Mouse (Mus musculus) embryo, embryonic 11 days (tissue): ENCODE measurements around the gene Cela3a.
"Not testable (repeated sequence)": the region's sequence is repeated elsewhere in the genome, so short reads cannot be mapped to it uniquely, and the experiment has no call there.

Experiments used
- DNase-seq: peaks from one replicate; pipeline ENCODE4 v3.0.0-alpha.2; 2015

Gene Cela3a

DNA sequence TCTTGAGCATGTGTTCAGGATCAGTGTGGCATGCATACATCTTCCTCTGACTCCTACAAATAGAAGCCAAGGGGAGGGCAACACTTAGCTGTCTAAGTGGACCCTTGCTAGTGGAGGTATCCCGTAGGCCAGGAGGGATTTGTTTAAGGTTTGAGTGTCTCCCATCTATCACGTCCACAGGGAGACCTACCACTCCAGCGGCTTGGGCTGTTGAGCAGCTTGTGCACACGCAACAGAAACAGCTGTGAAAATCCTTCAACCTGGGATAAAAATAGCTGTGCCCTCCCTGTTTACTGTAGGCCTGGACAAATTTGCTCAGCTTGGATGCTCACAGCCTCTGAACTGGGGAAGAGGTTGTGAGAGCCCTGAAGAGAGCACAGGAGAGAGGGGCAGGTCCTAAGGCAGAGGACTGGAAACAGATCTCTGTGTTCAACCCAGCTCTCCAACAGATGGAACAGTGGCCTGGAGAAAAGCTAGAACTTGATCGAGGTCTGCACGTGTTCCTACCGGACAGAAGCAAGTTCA lies 2.7 kb upstream of the Cela3a start:
- not testable (repeated sequence) for DNase-seq

DNA sequence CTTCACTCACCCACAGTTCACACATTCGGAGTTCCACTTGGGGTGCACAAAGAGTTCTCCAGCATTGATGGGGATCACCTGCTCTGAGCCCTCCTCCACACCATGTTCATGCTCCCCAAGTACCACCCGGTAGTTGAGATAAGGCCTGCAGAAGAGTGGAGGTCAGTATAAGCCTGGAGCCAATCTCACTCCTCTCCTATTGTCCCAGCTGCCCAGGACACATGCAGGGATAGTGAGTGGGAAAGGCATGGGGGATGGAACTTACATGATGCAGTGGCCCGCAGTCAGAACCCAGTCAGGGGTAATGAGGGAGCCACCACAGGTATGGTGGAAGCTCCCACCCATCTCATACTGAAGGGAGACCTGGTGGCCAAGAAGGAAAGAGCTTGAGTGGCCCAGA lies 4.0 kb downstream of the Cela3a start:
- no peak for DNase-seq

DNA sequence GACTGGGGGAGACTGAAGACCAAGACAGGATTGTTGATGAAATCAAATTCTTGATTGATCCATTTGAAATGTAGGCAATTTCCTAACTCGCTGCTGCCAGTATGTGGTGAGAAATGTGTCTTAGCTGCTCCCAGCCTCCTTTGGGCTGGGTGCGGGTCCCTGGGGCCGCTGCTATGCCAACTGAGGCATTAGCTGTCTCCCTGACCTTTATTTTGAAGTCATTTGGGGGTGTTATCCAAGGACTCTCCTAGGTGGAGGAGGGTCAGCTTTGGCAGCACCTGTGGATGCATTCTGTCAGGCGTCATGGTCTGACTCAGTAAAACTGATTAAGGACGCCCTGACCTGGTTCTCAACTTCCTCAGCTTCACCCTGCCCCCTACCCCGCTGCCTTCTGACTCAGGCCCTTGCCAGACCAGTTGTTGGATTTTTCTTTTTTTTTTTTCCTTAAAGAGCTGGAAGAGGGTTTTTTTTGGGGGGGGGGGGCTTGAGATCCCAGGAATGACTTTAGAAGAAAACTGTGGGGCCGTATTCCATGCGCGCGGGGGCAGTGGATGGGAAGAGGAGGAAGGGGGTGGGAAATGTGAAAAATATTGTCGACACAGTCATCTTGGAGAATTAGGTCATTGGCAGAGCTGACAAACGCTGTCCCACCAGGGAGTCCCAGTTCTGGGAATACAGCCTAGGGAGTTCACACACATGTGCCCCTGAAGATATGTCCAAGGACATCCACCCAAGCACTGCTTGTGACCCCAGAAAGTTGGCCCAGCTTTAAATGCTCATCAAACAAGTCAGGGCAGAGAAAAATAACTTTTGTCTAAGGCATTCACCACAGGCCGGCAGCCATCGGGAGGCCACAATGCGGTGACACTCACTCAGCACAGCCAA lies 12.7 kb downstream of the Cela3a start:
- no peak for DNase-seq

DNA sequence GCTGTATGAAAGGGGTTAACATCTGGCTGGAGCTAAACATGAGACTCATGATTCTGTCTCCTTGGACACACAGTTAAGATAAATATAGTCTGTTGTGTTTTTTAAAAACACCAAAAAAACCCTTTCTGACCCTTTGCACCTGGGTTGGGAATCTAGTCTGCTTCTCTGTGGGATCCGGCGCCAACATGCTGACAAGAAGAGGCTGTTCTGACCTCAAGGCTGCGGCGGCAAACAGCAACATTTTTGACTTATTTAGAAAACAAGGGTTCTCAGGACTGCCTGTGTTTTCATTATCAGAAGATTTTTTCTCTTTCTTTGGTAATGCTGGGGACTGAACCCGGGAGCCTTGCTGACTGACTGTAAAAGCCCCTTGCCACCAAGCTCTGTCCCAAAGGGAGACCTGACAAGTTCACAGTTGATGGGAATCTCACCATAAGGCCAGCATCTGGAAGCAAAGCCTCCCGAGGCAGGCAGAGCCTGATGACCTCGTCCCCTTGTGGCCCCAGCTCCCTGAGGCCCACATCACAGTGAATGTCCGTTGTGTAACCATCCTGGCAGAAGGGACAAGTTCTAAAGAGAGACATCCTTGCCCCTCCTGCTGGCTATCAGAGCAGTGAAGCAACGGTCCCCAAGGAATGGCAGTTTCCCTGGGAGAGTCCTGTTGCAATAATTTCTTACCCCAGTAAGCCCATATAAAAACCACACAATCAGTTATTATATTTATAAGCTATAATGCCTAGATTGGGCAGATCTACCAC lies 16.0 kb downstream of the Cela3a start:
- DNase-seq: no peak

DNA sequence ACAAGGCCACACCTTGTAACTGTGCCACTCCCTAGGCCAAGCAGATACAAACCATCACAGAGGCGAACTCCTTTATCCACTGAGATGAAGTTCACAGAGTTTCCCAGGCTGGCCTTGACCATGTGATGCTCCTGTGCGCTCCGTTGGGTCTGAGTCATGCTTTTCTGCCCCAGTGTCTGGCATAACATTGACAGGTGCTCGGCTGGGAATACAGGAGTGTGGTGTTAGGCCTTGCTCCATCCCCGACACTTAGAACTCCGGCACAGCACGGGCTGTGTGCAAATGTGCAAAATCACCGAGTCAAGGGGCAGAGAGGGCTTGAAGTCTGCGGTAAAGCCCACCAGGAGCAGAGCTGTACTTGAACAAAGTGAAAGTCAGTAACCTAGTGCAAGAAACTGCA lies 16.7 kb downstream of the Cela3a start:
- no peak for DNase-seq

DNA sequence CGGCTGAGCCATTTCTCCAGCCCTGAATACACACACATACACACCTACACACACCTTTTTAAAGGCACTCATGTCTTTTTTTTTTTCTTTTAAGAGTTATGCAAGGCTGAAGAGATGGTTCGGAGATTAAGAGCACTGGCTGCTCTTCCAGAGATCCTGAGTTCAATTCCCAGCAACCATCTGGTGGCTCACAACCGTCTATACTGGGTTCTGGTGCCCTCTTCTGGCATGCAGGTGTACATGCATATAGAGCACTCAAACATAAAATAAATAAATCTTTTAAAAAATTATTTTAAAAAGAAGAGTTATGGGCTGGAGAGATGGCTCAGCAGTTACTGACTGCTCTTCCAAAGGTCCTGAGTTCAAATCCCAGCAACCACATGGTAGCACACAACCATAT lies 18.3 kb downstream of the Cela3a start:
- DNase-seq: no peak

DNA sequence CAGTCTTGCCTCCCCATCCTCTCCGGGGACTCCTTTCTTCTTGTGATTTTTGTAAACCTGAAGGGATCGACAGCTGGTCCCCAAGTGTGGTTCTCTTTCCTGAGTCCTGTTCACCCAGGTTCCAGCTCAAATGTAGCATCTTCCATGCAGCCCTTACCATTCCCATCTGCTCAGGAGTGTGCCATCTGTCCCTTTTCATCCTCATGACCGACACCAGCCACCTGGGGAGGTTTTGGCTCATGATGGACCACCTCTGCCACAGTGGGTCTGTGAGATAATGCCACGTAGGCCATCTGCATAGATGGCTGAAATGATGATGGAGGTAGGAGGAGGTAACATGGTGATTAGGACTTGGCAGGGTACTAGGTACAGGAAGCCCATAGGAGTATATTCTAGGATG lies 19.4 kb downstream of the Cela3a start:
- no peak for DNase-seq

DNA sequence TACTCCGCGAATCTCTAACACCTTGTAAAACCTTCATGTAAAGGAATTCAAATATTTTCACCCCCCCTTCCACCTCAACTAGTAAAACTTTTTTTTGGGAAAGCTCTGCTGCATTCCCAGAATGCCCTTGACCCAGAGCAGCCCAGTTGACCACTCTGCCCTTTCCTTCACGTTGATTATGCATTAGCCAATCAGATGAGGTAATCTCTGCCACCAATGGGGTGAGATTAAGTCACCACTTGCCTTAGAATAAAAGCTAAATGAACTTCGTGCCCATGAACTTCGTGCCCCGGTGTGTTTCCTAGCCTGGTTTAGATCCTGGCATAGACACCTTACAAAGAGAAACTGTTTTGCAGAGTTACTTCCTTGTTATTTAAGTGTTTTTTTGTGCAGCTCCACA lies 20.6 kb downstream of the Cela3a start:
- no peak for DNase-seq

DNA sequence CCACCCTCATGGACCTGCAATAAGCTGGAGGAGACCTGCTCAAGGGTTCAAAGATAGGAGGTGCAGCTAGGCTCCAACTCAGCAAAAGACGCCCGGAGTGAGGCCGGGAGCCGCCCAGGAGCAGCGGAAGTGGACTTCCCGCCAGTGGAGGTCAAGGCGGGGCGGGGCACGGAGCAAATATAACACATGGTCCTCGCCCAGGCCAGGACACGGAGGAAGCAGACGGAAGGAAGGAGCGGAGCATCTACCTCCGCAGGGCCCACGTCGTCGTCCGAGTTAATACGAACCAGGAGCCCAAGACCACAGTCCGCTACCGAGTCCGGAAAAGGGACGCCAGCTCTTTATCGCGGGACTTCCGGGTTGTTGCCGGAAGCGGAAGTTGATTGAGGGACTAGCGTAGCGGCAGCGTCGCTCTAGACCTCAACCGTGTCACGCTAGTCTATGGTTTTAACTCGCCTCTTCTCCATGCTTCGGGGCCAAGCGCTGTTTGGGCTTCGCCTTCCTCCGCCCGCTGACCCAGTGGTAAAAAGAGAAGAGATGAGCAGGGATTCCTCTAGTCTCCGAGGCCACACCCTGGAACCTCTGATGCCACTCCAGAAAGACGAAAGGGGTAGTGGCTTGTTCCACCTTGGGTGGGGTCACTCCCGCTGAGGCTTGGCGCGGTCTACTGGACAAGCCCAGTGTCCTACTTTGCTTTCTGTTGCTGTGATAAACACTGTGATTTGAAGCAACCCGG lies 21.4 kb downstream of the Cela3a start:
- peak; percentile 97 for DNase-seq

DNA sequence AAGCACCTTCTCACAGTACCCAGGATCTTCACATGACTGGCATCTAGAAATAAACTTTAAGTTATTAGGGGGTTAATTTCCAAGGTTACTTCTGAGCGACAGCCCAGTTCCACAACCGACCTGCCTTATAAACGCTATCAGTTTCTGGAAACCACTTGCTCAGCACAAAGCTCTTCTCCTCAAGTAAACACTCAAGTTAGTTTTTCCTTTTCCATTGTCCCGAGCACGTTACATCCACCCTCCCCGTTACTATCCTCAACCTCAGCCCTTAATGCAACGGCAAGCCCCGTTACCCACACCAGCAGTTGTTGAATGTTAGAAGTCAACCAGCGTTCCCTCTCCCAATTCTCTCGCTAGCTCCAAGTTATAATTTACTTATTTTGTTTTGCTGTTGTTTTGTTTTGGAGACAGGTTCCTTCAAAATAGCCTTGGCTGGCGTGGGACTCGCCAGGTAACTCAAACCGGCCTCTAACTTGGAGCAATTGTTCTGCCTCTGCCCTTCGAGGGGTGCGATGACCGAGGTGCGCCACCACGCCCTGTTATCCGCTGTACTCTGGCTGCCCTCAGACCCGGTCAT lies 22.0 kb downstream of the Cela3a start:
- no peak for DNase-seq

DNA sequence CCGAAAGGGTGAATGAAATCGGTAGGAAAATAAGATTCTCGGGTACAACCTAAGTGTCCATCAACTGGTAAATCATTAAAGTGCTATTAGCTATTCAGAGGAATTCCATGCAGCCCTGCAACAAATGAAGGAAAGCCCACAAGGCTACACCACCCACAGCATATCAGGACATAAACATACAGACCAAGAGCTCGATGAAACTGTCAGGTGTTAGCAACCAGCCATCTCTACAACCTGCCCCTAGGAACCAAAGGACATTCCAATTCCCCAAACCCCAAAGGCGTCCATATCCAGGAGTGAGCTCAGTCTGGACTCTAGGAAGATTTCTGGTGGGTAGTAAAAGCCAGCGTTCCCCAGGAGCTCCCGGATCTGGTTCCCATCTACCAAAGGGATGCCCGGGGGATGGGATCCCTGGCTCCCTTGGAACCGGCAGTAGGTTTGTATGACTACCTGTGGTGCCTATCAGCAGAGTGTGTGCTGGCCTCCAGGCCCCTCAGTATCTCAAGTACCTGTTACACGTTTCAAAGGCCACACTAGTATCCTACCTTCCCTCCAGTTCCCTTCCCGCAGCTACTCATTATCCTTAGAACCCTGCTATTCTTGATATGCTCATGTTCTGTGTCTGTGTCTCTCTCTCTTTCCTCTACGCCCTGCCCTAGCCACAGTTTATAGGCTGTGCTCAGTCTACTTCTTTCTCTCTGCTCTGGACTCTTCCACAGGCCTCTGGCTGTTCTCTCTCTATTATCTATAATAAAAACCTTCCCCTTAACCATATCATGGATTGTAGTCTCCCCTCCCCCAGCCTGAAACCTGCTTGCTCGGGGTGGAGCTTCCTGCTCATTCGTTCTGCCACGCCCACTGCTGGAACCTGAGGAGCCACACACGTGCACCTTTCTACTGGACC lies 28.6 kb downstream of the Cela3a start:
- DNase-seq: peak; percentile 24

DNA sequence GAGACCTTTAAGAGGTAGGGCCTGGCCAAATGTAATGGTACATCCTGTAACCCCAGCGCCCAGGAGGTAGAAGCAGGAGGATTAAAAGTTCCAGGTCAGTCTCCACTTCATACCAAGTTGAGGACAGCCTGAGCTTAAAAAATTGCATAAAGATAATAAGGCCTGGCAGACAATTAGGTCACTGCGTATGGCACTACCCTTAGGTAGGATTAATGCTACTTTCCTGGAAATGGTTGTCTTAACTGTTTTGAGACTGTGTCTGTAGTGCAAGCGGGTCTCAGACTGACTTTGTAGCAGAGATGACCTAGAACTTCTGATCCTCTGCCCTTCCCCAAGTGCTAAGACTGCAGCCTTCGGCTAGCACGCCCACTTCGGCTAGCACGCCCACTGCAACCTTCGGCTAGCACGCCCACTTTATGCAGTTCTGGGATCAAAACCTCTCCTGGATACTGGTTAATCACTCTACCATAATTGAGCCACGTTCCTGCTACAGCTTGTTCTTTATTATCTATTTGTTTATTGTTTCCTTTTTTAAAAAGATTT lies 29.8 kb downstream of the Cela3a start:
- DNase-seq: no peak

DNA sequence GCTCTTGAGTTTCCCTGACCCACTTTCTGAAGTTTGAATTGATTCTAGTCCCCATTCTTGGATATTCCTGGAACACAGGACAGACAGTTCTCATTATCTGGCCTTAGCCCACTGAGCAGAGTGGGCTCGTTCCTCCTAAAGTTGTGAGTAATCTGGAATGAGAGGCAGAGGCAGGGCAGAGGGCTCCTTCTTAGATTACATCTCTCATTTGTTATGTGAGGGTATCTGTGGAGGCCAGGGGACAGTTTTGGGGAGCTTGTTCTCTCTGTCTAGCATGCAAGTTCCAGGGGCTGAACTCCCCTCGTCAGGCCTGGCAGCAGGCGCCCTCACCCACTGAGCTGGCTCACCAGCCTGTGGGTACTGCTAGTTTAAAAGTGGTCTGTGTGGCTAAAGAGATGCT lies 30.5 kb downstream of the Cela3a start:
- DNase-seq: no peak

DNA sequence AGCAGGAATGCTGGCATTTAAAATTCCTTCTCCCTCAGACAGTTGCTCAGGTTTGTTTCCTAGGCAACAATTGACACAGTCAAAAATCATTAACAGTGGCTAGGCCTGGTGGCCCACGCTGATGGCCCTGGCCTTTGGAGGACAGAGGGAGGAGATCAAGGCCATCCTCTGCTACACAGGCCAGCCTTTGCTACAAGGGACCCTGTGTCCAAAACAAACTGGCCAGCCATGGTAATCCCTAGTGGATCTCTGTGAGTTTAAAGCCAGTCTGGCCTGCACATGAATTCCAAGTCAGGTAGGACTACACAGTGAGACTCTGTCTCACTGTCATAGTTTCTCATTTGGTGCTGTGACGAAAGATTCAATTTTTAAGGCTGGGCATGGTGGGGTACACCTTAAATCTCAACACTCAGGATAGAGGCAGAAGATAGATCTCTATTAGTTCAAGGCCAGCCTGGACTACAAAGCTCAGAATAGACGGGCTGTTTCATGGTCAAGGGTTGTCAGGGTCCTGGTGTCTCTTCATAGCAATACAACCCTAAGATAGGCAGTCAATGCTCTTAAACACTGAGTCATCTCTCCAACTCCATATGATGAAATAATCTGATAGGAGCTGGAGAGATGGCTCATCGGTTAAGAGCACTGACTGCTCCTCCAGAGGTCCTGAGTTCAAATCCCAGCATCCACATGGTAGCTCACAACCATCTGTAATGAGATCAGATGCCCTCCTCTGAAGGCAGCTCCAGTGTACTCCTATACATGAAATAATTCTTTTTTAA lies 31.9 kb downstream of the Cela3a start:
- DNase-seq: no peak

DNA sequence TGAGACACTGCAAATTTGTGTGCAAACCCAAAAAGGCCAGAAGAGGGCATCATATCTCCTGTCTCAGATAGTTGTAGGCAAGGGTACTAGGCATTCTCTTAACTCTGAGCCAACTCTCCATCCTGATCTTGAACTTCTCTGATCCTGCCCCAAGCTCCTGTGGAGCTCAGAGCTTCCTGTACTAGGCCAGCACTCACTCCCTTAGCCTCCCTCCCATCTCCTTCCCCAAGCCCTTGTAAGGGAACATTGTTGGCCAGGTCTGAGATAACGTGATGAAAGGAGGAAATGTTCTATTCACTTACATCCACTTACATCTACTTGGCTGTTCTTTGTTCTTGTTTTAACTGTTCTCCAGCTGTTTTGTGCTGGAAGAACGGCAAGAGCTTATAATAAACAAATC lies 32.8 kb downstream of the Cela3a start:
- DNase-seq: no peak

DNA sequence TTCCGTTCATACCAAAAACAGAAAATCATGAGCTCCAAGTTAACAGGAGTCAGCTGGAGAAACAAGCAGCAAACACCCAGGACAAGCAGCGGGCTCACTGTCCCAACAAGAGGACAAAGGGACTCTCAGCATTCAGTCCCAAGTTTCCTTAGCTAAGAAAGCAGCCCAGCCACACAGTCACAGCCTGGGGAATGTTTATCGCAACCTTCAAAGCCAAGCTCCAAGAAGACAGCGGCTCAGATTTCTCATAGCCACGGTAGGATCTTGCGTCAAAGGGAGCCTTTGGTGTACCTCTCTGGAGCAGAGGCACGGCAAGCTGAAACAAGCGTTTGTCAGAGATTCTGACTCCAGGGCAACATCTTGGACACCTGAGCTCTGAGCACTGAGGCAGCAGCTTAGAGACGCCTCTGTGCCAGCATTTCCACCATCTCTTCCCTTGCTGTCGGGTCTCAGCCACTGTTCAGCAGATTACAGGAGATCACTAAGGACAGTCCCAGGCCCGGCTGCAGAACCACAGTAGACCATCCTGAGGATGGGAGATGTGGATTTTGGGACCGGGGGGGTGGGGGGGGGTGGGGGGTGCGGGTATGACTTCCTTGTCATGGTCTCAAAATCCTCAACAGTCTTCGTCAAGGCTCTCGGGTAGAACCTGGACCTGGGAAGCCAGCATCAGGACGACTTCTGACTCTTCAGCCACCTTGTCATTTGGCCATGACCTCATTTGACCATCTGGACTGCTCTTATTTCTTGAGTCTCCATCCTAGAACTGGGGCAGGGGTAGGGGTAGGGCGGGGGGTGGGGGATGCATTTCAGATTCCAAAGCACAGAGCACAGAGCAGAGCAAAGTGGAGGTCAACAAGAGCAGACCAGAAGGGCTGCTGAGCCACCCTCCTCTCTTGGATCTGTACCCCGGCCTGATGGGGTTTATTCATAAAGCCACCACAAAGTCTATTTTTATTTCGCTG lies 34.0 kb downstream of the Cela3a start:
- peak; percentile 70 for DNase-seq

DNA sequence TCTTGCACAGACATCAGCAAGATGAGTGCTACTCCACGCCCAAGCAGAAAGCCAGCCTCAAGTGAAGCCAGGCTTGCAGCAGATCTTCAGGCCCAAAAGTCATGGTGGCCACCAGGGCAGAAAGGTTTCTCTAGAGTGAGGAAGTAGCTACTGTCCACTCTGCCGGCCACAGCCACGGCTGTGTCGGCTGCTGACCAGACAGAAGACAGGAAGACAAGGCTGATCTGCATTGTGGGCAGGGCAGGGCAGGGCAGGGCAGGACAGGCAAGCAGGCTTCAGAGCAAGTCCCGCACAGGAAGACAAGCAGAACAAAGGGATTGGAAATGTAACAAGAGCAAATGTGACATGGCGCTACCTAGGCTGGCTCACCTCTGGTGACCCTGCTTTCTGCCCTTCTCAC lies 35.9 kb downstream of the Cela3a start:
- no peak for DNase-seq

DNA sequence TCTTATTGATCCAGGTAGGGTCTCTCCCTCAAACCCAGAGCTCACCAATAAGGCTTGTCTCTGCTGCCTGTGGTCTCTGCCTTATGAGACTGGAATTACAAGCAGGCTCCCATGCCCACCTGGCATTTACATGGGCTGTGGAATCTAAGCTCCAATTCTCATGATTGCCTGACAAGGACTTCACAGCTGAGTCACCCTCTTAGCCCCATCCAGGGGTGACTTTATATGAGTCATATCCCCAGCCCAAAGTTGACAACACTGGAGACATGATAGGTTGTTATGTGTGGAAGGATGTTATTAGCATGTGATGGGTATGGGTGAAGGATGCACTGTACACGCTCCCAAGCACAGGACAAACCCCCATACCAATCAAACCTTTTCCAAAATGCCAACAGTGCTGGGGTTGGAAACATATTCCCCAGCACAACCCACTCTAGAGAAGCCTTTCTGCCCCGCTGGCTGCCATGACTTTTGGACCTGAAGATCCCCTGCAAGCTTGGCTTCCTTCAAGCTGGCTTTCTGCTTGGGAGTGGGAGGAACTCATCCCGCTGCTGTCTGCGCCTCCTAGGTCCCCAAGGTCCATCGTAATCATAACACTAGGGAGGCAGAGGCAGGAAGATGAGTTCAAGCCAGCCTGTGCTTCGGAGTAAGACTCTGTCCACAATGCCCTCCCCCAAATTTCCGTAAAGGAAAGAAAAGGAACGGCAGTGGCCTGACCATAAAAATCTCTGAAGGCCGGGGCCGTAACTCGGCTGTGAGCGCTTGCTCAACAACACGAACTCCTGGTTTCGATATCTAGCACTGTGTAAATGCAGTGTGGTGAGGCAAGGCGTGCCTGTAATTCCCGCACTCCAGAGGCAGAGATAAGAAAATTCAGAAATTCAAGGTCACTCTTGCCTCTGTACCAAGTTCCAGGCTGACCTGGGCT lies 37.7 kb downstream of the Cela3a start:
- no peak for DNase-seq
